Mouse (Mus musculus): ENCODE results near the gene Coa3.

GRCm38 (mm10) chr11:101259948-101260825 lies 18.7 kb downstream of the Coa3 start, which contains the start of gene Wnk4:
- no peak for TF ChIP-seq CTCF (IDR thresholded peaks at IDR 0.05 in 2 of 3, conservative IDR thresholded peaks at IDR 0.05 in 1 of 3; ENCODE audit: control insufficient read depth in 1 of 3, insufficient read depth in 1 of 3, low read depth in 2 of 3, low read length in 3 of 3, poor library complexity in 1 of 3, severe bottlenecking in 1 of 3)
- TF ChIP-seq GATA1 (IDR thresholded peaks at IDR 0.05; ENCODE audit: low read depth, low read length): peak; percentile 85
- TF ChIP-seq E2F4 (IDR thresholded peaks at IDR 0.05; ENCODE audit: borderline replicate concordance, low read depth, low read length): no peak
- no peak; the same call in 1 of the 2 replicates for TF ChIP-seq NELFE (IDR thresholded peaks at IDR 0.05; ENCODE audit: low read depth, low read length)
- TF ChIP-seq USF2 (IDR thresholded peaks at IDR 0.05; ENCODE audit: borderline replicate concordance in 1 of 2, insufficient read depth in 1 of 2, low read depth in 1 of 2, low read length in 2 of 2): no peak
- TF ChIP-seq MEF2A (IDR thresholded peaks at IDR 0.05; ENCODE audit: extremely low read depth, insufficient replicate concordance, low read depth, low read length, poor library complexity, severe bottlenecking): no peak
- TF ChIP-seq CHD2 (IDR thresholded peaks at IDR 0.05; ENCODE audit: low read length): peak; percentile 68
- peak; percentile 51 to 58; a peak in 2 of 4 replicates for TF ChIP-seq POLR2A (IDR thresholded peaks at IDR 0.05; ENCODE audit: control insufficient read depth in 1 of 2, insufficient read depth in 1 of 2, low read depth in 1 of 2, low read length in 2 of 2, poor library complexity in 1 of 2)
- peak; percentile 89 for TF ChIP-seq TCF12 (IDR thresholded peaks at IDR 0.05; ENCODE audit: low read depth, low read length)

Measured in MEL (cell line).